Mouse (Mus musculus) megakaryocyte, embryonic 14.5 days (primary cell): ENCODE measurements around the gene Fos.

Source experiments
- FLI1 ChIP-seq: IDR thresholded peaks from 2 replicates; pipeline ENCODE4 v1.6.1; 2012; ENCODE audit warnings: low read length, inconsistent platforms, mixed read lengths
- GATA1 ChIP-seq: IDR thresholded peaks from 3 replicates; pipeline ENCODE4 v1.6.1; 2012; ENCODE audit warnings: mixed read lengths, low read length, inconsistent platforms, borderline replicate concordance

DNA sequence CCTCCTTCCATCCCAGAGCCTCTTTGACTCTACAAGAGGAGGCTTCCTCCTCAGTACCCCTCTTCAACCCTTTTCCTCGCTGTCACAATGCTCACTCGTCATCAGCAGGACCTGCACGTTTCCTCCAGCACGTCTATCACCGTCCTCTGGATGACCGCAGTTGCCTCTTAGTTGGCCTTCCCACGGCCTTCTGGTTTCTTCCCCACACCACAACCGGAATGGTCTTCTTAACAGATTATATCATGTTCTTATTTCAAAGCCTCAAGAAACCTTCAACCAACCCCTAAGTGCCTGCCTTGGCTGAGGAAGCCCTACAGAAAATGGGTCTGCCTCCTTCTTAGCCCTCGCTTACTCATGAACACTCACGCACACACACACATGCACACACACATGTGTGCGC, 48.0 kb upstream of the Fos start:
- TF ChIP-seq GATA1, result no peak
- TF ChIP-seq FLI1, result no peak
